Mouse (Mus musculus): ENCODE results near the gene Rad51b. TPM values are rescaled to one million over a fixed set of nuclear protein-coding genes. Genes with fewer than 3 reads are reported as not detected.
A peak's percentile ranks its signal among the peaks of the same experiment; 100 is the strongest.

The Rad51b gene
- total and polyA plus RNA-seq, 2 experiments from 2014 or later = 1.1 TPM

DNA sequence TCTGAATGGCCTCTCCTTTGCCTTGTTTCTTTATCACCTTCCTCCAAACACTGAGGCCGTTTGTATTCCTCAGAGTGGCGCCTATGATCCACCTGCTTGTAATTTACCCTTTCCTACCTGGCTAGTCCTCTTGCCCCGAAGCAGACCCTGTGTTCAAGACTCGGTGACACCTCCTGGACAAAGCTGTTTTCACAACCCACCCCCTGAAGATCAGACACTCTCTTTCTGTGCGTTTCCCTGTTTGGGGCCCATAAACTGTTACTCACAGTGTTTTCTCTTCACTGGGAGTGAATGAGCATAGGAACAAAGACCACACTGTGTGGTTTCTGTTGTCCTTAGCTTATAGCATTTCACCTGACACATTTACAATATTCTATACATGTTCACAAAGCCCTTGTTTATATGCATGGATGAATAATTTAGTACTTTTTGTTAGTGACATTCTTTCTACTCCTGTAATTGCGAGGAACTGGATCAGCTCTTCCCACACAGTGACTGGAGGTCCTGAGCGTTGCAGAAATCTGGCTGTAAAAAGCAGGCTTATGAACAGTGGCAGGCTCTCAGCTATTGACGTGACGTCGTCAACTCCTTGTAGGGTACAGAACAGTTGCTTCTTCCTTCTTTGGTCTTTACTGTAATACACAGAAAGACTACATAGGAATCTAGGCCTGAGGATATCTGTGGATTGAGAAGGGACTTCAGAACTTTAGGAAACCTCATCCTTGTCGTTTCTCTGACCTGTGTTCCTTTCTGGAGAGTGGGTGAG, 408.6 kb downstream of the Rad51b start:
- Histone ChIP-seq H3K36me3 (ENCODE audit: insufficient read depth, low read length) (no peaks in the 10 kb centered on the region), H3K4me2 (ENCODE audit: low read depth, low read length) (no peak overlapping the region), H3K27me3 (ENCODE audit: insufficient read depth, low read length) (no peaks in the 10 kb centered on the region), H3K4me3 (ENCODE audit: low read length) (no peak overlapping the region), H3K9ac (replicated peaks; ENCODE audit: low read length) (no peak overlapping the region), H3K9me3 (ENCODE audit: low read length) (no peaks in the 10 kb centered on the region), H3K4me1 (ENCODE audit: insufficient read depth, low read length) (peaks cover 12% of the 10 kb centered on the region), H3K27ac (no peak overlapping the region)
- WGBS = 40% methylated on average over 11 of the region's 11 CpGs
- no peak for TF ChIP-seq CTCF (IDR thresholded peaks at IDR 0.05; ENCODE audit: low read depth)
- DNase-seq (ENCODE audit: low spot score) (no peak), ATAC-seq (no peak)

DNA sequence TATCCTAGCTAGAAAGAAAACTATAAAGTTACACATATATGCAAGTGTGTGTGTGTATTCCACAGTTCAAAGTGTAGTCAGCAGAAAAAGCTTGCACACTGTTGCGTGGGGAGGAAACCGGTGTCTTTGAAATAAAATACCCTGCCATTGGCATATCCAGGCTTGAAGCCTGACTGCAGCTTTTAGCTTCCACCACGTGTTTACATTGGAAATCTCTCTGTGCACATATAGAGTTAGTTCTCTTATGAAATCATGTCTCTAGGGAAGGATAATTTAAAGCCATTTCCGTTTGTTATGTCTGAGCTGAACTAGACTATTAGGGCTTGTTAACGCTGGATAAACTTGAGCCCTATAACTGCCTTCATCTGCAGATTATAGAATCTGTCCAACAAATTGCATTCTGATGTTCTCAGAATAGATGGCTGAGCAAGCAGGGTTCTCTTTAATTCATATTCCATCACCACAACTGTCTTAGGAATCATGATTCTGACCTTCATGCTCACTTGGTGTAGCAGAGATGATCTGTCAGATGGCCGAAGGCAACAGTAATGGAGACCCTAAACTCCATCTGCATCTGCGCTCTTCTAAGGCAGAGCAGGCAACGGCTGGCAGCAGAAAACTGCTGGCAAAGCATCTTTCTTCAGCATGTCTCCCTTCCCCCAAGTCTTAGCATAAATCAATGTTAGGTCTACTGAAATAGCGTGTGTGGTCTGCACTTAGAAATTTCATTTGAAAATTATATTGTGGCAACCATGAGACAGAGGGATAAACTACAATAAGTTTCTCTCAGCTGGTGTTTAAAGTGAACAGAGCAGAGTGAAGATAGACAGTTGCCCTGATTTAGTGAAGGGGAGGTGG, 410.7 kb downstream of the Rad51b start:
- WGBS = 58% methylated on average over 9 of the region's 9 CpGs
- H3K4me2 ChIP-seq (ENCODE audit: low read depth, low read length) = no peak overlapping the region
- ATAC-seq (peak; percentile 55), DNase-seq (ENCODE audit: low spot score) (peak; percentile 50)
- peaks cover 12% of the 10 kb centered on the region for H3K4me1 ChIP-seq (ENCODE audit: insufficient read depth, low read length)
- no peak for TF ChIP-seq CTCF (IDR thresholded peaks at IDR 0.05; ENCODE audit: low read depth)
- H3K4me3 ChIP-seq (ENCODE audit: low read length) = no peak overlapping the region
- H3K27ac ChIP-seq = peak overlapping the region; percentile 36
- no peak overlapping the region for H3K9ac ChIP-seq (replicated peaks; ENCODE audit: low read length)
- no peaks in the 10 kb centered on the region for H3K9me3 ChIP-seq (ENCODE audit: low read length)
- no peaks in the 10 kb centered on the region for H3K36me3 ChIP-seq (ENCODE audit: insufficient read depth, low read length)
- H3K27me3 ChIP-seq (ENCODE audit: insufficient read depth, low read length) = no peaks in the 10 kb centered on the region

DNA sequence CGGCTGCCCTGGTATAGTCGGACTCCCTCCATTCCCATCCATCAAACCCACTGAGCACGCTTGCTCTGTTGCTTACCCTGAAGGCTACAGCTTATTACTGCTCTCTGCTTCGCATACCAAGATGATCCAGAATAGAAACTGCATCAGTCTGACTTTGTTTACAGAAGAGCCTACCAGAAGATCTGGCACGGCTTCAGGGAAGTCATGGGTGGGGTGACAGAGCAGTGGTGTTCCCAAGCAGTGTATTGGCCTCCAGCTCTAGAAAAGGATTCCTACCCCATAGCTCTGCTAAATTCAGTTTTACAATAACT, 411.3 kb downstream of the Rad51b start:
- TF ChIP-seq CTCF (IDR thresholded peaks at IDR 0.05; ENCODE audit: low read depth) = no peak
- no peak overlapping the region for H3K9ac ChIP-seq (replicated peaks; ENCODE audit: low read length)
- no peaks in the 10 kb centered on the region for H3K36me3 ChIP-seq (ENCODE audit: insufficient read depth, low read length)
- no peaks in the 10 kb centered on the region for H3K9me3 ChIP-seq (ENCODE audit: low read length)
- H3K27me3 ChIP-seq (ENCODE audit: insufficient read depth, low read length) = no peaks in the 10 kb centered on the region
- no peak overlapping the region for H3K4me2 ChIP-seq (ENCODE audit: low read depth, low read length)
- peak; percentile 26 for DNase-seq (ENCODE audit: low spot score)
- peak; percentile 56; the same call in 1 of the 2 replicates for ATAC-seq
- peak overlapping the region; percentile 36 for H3K27ac ChIP-seq
- no peak overlapping the region for H3K4me3 ChIP-seq (ENCODE audit: low read length)
- peaks cover 12% of the 10 kb centered on the region for H3K4me1 ChIP-seq (ENCODE audit: insufficient read depth, low read length)
- 46% methylated on average over 5 of the region's 5 CpGs for WGBS

- no peak overlapping the region for H3K27ac ChIP-seq
- DNase-seq (ENCODE audit: low spot score) (no peak), ATAC-seq (no peak)
- no peak overlapping the region for H3K4me2 ChIP-seq (ENCODE audit: low read depth, low read length)
- no peaks in the 10 kb centered on the region for H3K9me3 ChIP-seq (ENCODE audit: low read length)
- TF ChIP-seq CTCF (IDR thresholded peaks at IDR 0.05; ENCODE audit: low read depth) = no peak
- H3K4me3 ChIP-seq (ENCODE audit: low read length) = no peak overlapping the region
- no peaks in the 10 kb centered on the region for H3K36me3 ChIP-seq (ENCODE audit: insufficient read depth, low read length)
- peaks cover 8% of the 10 kb centered on the region; the same call in 1 of the 2 replicates for H3K4me1 ChIP-seq (ENCODE audit: insufficient read depth, low read length)
- no peaks in the 10 kb centered on the region for H3K27me3 ChIP-seq (ENCODE audit: insufficient read depth, low read length)
- H3K9ac ChIP-seq (replicated peaks; ENCODE audit: low read length) = no peak overlapping the region
Measured at GRCm38 (mm10) chr12:79713286-79713685, 416.2 kb downstream of the Rad51b start.

- ATAC-seq (no peak), DNase-seq (ENCODE audit: low spot score) (no peak)
- WGBS = 60% methylated on average over 6 of the region's 6 CpGs
- H3K27ac ChIP-seq = no peak overlapping the region
- peaks cover 7% of the 10 kb centered on the region; the same call in 1 of the 2 replicates for H3K4me1 ChIP-seq (ENCODE audit: insufficient read depth, low read length)
- no peaks in the 10 kb centered on the region for H3K9me3 ChIP-seq (ENCODE audit: low read length)
- no peak overlapping the region for H3K9ac ChIP-seq (replicated peaks; ENCODE audit: low read length)
- no peaks in the 10 kb centered on the region for H3K27me3 ChIP-seq (ENCODE audit: insufficient read depth, low read length)
- H3K4me2 ChIP-seq (ENCODE audit: low read depth, low read length) = no peak overlapping the region
- H3K36me3 ChIP-seq (ENCODE audit: insufficient read depth, low read length) = no peaks in the 10 kb centered on the region
- H3K4me3 ChIP-seq (ENCODE audit: low read length) = no peak overlapping the region
- TF ChIP-seq CTCF (IDR thresholded peaks at IDR 0.05; ENCODE audit: low read depth) = no peak
Measured at GRCm38 (mm10) chr12:79714484-79714883, 417.4 kb downstream of the Rad51b start.

GRCm38 (mm10) chr12:79715506-79716345, 418.6 kb downstream of the Rad51b start:
- Histone ChIP-seq H3K4me2 (ENCODE audit: low read depth, low read length) (no peak overlapping the region), H3K27me3 (ENCODE audit: insufficient read depth, low read length) (no peaks in the 10 kb centered on the region), H3K9me3 (ENCODE audit: low read length) (no peaks in the 10 kb centered on the region), H3K4me1 (ENCODE audit: insufficient read depth, low read length) (peaks cover 7% of the 10 kb centered on the region; the same call in 1 of the 2 replicates), H3K9ac (replicated peaks; ENCODE audit: low read length) (no peak overlapping the region), H3K36me3 (ENCODE audit: insufficient read depth, low read length) (no peaks in the 10 kb centered on the region), H3K27ac (peak overlapping the region; percentile 63), H3K4me3 (ENCODE audit: low read length) (no peak overlapping the region)
- WGBS = 24% methylated on average over 12 of the region's 12 CpGs
- TF ChIP-seq CTCF (IDR thresholded peaks at IDR 0.05; ENCODE audit: low read depth) = no peak
- DNase-seq (ENCODE audit: low spot score) (peak; percentile 68), ATAC-seq (peak; percentile 42; the same call in 1 of the 2 replicates)
